Mouse (Mus musculus): ENCODE data around the gene B130006D01Rik. TPM values are rescaled to one million over a fixed set of nuclear protein-coding genes. Genes with fewer than 3 reads are reported as not detected.
A peak's percentile ranks its signal among the peaks of the same experiment; 100 is the strongest.

The B130006D01Rik gene
- polyA plus RNA-seq (2014; fragmentation: Nextera tagmentation; extraction: Ambion mirVana), result 1.1 TPM in 2 replicates

DNA sequence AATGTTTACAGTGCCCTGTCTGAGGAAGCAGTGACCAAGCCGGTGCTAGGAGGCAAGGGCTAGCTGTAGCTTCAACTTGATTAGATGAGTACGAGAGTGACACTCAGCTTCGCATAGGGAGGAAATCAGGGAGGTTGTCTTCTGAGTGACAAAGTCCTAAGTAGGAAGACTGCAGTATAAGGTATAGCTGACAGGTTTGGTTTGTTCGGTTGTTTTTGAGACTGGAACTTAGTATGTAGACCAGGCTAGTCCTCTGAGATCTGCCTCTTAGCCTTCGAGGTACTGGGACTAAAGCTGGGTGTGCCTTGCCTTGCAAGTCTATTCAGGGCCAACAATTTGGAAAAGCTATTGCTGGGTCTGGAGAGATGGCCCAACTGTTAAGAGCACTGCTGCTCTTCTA, at the start of gene B130006D01Rik:
Gene B130006D01Rik, plus strand, starts transcription at position 301 of the 400 bp plus-strand sequence.
- no peaks in the 10 kb centered on the region for H3K27me3 ChIP-seq (replicated peaks; ENCODE audit: control insufficient read depth, insufficient read depth, low read length)
- DNase-seq (ENCODE audit: low spot score), result no peak
- no peak within 1 kb of the TSS for H3K9ac ChIP-seq (ENCODE audit: low read depth, low read length)
- no peaks in the 10 kb centered on the region for H3K9me3 ChIP-seq (ENCODE audit: control insufficient read depth, low read length)
- no peak within 1 kb of the TSS for H3K27ac ChIP-seq (replicated peaks; ENCODE audit: low read depth, low read length)
- no peak within 1 kb of the TSS for H3K4me3 ChIP-seq (ENCODE audit: low read depth, low read length)
- H3K4me2 ChIP-seq (ENCODE audit: low read depth, low read length), result no peak within 1 kb of the TSS
- WGBS, result 96% methylated on average over 5 of the region's 5 CpGs
- no peaks in the 10 kb centered on the region for H3K4me1 ChIP-seq (ENCODE audit: control insufficient read depth, insufficient read depth, low read length)
- H3K36me3 ChIP-seq (ENCODE audit: control insufficient read depth, insufficient read depth, low read length), result 0 out of 2 replicates have a peak, but pooled peaks cover 5% of the 10 kb centered on the region
- ATAC-seq (ENCODE audit: low read depth), result no peak

DNA sequence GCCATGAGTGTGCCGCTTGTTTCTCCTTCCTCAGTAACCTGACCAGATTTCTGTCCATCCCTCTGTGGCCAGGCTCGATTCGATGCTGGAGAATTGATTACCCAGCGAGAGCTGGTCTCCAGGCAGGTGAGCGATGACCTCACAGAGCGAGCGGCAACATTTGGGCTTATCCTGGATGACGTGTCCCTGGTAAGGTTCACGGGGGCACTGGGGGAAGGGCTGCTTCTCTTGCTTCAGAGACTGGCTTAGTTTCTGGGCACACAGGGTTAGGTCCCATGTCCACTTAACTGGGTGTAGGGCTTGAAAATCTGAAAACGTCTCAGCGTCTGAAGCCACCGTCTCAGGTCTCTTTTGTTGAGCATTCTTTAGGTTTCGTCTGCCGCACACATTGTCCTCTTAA, 47.9 kb upstream of the B130006D01Rik start:
- no peak for ATAC-seq (ENCODE audit: low read depth)
- Histone ChIP-seq H3K4me2 (ENCODE audit: low read depth, low read length) (no peak overlapping the region), H3K27ac (replicated peaks; ENCODE audit: low read depth, low read length) (no peak overlapping the region), H3K9me3 (ENCODE audit: control insufficient read depth, low read length) (no peaks in the 10 kb centered on the region), H3K9ac (ENCODE audit: low read depth, low read length) (0 out of 2 replicates have a peak overlapping the region, but pooled peaks have one; percentile 14), H3K4me3 (ENCODE audit: low read depth, low read length) (no peak overlapping the region), H3K36me3 (ENCODE audit: control insufficient read depth, insufficient read depth, low read length) (peaks cover 85% of the 10 kb centered on the region), H3K27me3 (replicated peaks; ENCODE audit: control insufficient read depth, insufficient read depth, low read length) (no peaks in the 10 kb centered on the region), H3K4me1 (ENCODE audit: control insufficient read depth, insufficient read depth, low read length) (peaks cover 8% of the 10 kb centered on the region)
- DNase-seq (ENCODE audit: low spot score), result no peak
- 90% methylated on average over 13 of the region's 14 CpGs for WGBS

GRCm38 (mm10) chr11:95676307-95676706, 47.1 kb upstream of the B130006D01Rik start:
- H3K36me3 ChIP-seq (ENCODE audit: control insufficient read depth, insufficient read depth, low read length), result peaks cover 85% of the 10 kb centered on the region
- H3K4me2 ChIP-seq (ENCODE audit: low read depth, low read length), result peak overlapping the region; percentile 3; the same call in 1 of the 2 replicates
- H3K27ac ChIP-seq (replicated peaks; ENCODE audit: low read depth, low read length), result peak overlapping the region; percentile 61
- 16% methylated on average over 6 of the region's 6 CpGs for WGBS
- no peaks in the 10 kb centered on the region for H3K9me3 ChIP-seq (ENCODE audit: control insufficient read depth, low read length)
- peaks cover 10% of the 10 kb centered on the region for H3K4me1 ChIP-seq (ENCODE audit: control insufficient read depth, insufficient read depth, low read length)
- ATAC-seq (ENCODE audit: low read depth), result peak; percentile 81
- H3K27me3 ChIP-seq (replicated peaks; ENCODE audit: control insufficient read depth, insufficient read depth, low read length), result no peaks in the 10 kb centered on the region
- H3K9ac ChIP-seq (ENCODE audit: low read depth, low read length), result no peak overlapping the region
- peak; percentile 92 for DNase-seq (ENCODE audit: low spot score)
- H3K4me3 ChIP-seq (ENCODE audit: low read depth, low read length), result no peak overlapping the region

DNA sequence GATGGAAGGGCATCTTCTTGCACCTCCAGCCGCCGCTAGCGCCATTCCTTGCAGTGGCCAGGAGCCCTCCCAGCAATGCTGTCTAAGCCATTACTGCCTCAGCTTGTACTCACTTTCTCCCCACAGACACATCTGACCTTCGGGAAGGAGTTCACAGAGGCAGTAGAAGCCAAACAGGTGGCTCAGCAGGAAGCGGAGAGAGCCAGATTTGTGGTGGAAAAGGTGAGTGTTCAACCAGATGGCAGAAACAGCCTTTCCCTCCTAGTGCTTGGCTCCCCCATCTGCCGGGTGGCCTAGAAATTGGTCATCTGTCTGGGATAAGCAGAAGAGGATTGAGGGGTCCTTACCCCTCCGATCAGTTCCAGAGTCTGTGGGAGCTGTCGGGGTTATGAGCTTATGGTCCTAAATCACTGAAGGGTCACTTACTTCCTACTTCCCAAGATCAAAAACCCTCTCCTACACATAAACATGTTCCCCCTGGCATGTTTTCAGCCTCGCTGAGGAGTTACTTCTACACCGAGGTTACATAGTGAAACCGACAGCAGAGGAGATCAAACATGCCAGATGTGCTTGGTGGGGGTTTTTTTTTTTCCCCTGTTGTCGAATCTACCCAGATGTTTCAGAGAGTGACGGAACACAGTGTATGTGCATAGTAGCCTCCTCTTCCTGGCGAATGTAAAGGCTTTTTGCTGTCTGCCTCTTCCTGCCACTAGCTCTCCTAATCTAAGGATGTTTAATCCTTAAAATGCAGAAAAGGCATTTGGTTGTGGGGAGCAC, 45.3 kb upstream of the B130006D01Rik start:
- no peaks in the 10 kb centered on the region for H3K9me3 ChIP-seq (ENCODE audit: control insufficient read depth, low read length)
- H3K27me3 ChIP-seq (replicated peaks; ENCODE audit: control insufficient read depth, insufficient read depth, low read length), result no peaks in the 10 kb centered on the region
- no peak overlapping the region for H3K4me2 ChIP-seq (ENCODE audit: low read depth, low read length)
- H3K27ac ChIP-seq (replicated peaks; ENCODE audit: low read depth, low read length), result 0 out of 2 replicates have a peak overlapping the region, but pooled peaks have one; percentile 5
- no peak overlapping the region for H3K9ac ChIP-seq (ENCODE audit: low read depth, low read length)
- peaks cover 14% of the 10 kb centered on the region for H3K4me1 ChIP-seq (ENCODE audit: control insufficient read depth, insufficient read depth, low read length)
- no peak for ATAC-seq (ENCODE audit: low read depth)
- DNase-seq (ENCODE audit: low spot score), result peak; percentile 46
- 67% methylated on average over 14 of the region's 14 CpGs for WGBS
- peaks cover 78% of the 10 kb centered on the region for H3K36me3 ChIP-seq (ENCODE audit: control insufficient read depth, insufficient read depth, low read length)
- H3K4me3 ChIP-seq (ENCODE audit: low read depth, low read length), result no peak overlapping the region

DNA sequence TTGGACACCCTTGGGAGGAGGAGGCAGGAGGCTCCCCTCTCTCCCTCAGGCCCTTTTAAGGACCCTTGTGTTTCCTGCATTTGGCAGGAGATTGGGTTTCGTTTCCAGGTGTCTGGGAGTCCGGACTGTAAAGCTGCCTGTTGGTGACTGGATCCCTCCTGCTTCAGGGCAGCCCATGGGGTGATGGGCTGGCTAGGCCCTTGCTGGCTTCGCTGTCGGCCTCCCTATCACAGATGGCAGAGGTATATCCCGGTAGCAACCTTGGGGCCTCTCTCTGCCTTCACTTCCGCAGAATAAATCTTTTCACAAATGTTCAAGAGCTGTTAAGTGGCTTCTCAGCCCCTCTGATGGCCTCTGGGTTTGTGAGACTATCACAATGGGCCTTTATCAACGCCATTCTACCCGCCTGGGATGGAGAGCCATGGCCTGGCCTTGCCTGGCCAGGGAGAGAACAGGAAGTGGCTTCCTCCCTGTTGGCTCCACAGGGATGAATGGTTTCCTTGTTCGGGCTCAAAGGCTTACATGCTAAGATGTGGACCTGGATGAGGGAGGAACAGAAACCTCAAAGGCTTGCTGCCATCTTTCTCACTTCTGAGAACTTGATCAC, 41.3 kb upstream of the B130006D01Rik start:
- no peak overlapping the region for H3K9ac ChIP-seq (ENCODE audit: low read depth, low read length)
- no peak overlapping the region for H3K4me2 ChIP-seq (ENCODE audit: low read depth, low read length)
- no peaks in the 10 kb centered on the region for H3K27me3 ChIP-seq (replicated peaks; ENCODE audit: control insufficient read depth, insufficient read depth, low read length)
- no peak overlapping the region for H3K4me3 ChIP-seq (ENCODE audit: low read depth, low read length)
- H3K36me3 ChIP-seq (ENCODE audit: control insufficient read depth, insufficient read depth, low read length), result peaks cover 49% of the 10 kb centered on the region
- H3K4me1 ChIP-seq (ENCODE audit: control insufficient read depth, insufficient read depth, low read length), result peaks cover 6% of the 10 kb centered on the region
- H3K27ac ChIP-seq (replicated peaks; ENCODE audit: low read depth, low read length), result peak overlapping the region; percentile 61
- ATAC-seq (ENCODE audit: low read depth), result no peak
- WGBS, result 35% methylated on average over 9 of the region's 9 CpGs
- no peak for DNase-seq (ENCODE audit: low spot score)
- H3K9me3 ChIP-seq (ENCODE audit: control insufficient read depth, low read length), result no peaks in the 10 kb centered on the region

GRCm38 (mm10) chr11:95682946-95683345, 40.4 kb upstream of the B130006D01Rik start:
- Histone ChIP-seq H3K4me3 (ENCODE audit: low read depth, low read length) (no peak overlapping the region), H3K27ac (replicated peaks; ENCODE audit: low read depth, low read length) (no peak overlapping the region), H3K27me3 (replicated peaks; ENCODE audit: control insufficient read depth, insufficient read depth, low read length) (no peaks in the 10 kb centered on the region), H3K36me3 (ENCODE audit: control insufficient read depth, insufficient read depth, low read length) (peaks cover 41% of the 10 kb centered on the region), H3K9me3 (ENCODE audit: control insufficient read depth, low read length) (no peaks in the 10 kb centered on the region), H3K4me2 (ENCODE audit: low read depth, low read length) (no peak overlapping the region), H3K4me1 (ENCODE audit: control insufficient read depth, insufficient read depth, low read length) (peaks cover 6% of the 10 kb centered on the region), H3K9ac (ENCODE audit: low read depth, low read length) (no peak overlapping the region)
- no peak for ATAC-seq (ENCODE audit: low read depth)
- DNase-seq (ENCODE audit: low spot score), result no peak
- 75% methylated on average over 3 of the region's 3 CpGs for WGBS

DNA sequence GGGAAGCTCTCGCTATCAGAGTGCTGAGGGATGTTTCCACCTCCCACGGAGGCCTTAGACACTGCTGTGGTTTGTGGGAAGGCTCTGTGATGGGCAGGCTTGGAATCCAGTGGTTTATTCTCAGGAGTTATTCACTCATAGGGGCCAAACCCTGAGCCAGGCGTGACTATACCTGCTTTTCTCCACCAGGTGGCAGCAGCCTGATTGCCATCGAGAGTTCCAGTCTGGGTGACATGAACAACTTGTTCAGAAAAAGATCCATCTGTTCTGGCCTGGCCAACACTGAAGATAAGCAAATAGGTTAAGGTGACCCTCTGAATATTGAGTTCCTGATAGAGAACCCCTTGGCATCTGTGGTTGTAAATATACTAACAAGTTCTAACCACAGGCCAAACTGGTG, 37.4 kb upstream of the B130006D01Rik start:
- ATAC-seq (ENCODE audit: low read depth) (peak; percentile 35; the same call in 1 of the 2 replicates), DNase-seq (ENCODE audit: low spot score) (peak; percentile 86)
- no peak overlapping the region for H3K4me2 ChIP-seq (ENCODE audit: low read depth, low read length)
- H3K9me3 ChIP-seq (ENCODE audit: control insufficient read depth, low read length), result no peaks in the 10 kb centered on the region
- no peak overlapping the region for H3K27ac ChIP-seq (replicated peaks; ENCODE audit: low read depth, low read length)
- H3K36me3 ChIP-seq (ENCODE audit: control insufficient read depth, insufficient read depth, low read length), result peaks cover 13% of the 10 kb centered on the region
- peaks cover 6% of the 10 kb centered on the region; the same call in 1 of the 2 replicates for H3K4me1 ChIP-seq (ENCODE audit: control insufficient read depth, insufficient read depth, low read length)
- no peak overlapping the region for H3K9ac ChIP-seq (ENCODE audit: low read depth, low read length)
- 1% methylated on average over 4 of the region's 4 CpGs for WGBS
- H3K4me3 ChIP-seq (ENCODE audit: low read depth, low read length), result no peak overlapping the region
- no peaks in the 10 kb centered on the region for H3K27me3 ChIP-seq (replicated peaks; ENCODE audit: control insufficient read depth, insufficient read depth, low read length)

- Histone ChIP-seq H3K4me3 (ENCODE audit: low read depth, low read length) (no peak overlapping the region), H3K4me2 (ENCODE audit: low read depth, low read length) (no peak overlapping the region), H3K27me3 (replicated peaks; ENCODE audit: control insufficient read depth, insufficient read depth, low read length) (no peaks in the 10 kb centered on the region), H3K36me3 (ENCODE audit: control insufficient read depth, insufficient read depth, low read length) (peaks cover 1% of the 10 kb centered on the region; the same call in 1 of the 2 replicates), H3K9ac (ENCODE audit: low read depth, low read length) (no peak overlapping the region), H3K4me1 (ENCODE audit: control insufficient read depth, insufficient read depth, low read length) (no peaks in the 10 kb centered on the region), H3K9me3 (ENCODE audit: control insufficient read depth, low read length) (no peaks in the 10 kb centered on the region), H3K27ac (replicated peaks; ENCODE audit: low read depth, low read length) (no peak overlapping the region)
- 28% methylated on average over 11 of the region's 11 CpGs for WGBS
- DNase-seq (ENCODE audit: low spot score) (no peak), ATAC-seq (ENCODE audit: low read depth) (0 out of 2 replicates have a peak, but pooled peaks have one; percentile 23)
Observed at GRCm38 (mm10) chr11:95687084-95687656, 36.2 kb upstream of the B130006D01Rik start.
